In the genomic region with DNA sequence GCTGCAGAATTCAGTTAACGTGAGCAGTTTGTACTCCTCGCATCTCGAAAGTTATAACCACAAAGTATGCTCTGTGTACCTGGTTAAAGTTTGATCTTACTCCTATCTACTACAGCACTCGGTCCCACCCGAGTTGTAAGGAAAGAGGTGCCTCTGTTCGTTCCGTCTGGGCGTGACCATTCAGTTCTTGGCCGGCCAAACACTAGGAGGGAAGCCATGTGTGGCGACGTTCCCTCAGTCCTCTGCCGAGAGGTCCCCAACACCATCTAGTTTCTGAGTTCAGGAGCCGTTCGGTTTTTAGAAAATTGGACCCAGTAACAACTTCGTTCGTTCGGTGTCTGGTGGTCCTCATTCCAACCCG, we compare ENCODE assay signal across 8 mouse cellular contexts. TPM values are rescaled to one million over a fixed set of nuclear protein-coding genes. Genes with fewer than 3 reads are reported as not detected.
DNase-seq lines count a peak whose midpoint lies in the region; ATAC-seq and TF ChIP-seq lines count a peak whose summit lies in the region.

No protein-coding gene starts in this region.

- H3K4me3 ChIP-seq in forebrain, embryonic 12.5 days (replicated peaks): peak overlapping the region; percentile 95
- H3K4me3 ChIP-seq in limb, embryonic 14.5 days (replicated peaks; ENCODE audit: low read length): peak overlapping the region; percentile 99
- H3K4me3 ChIP-seq in small intestine, adult 2 months (ENCODE audit: low read depth, low read length): peak overlapping the region; percentile 99

- DNase-seq in spleen, adult 12 weeks (ENCODE audit: low spot score): peak; percentile 3
- no peak for DNase-seq in spleen, postnatal 14 days (ENCODE audit: low spot score in 2 of 2)
- no peak for DNase-seq in limb, embryonic 14.5 days (ENCODE audit: low spot score)
- no peak for DNase-seq in ovary, adult 18-20 months (ENCODE audit: low spot score)
- DNase-seq in layer of hippocampus, adult 8-10 months (ENCODE audit: low spot score in 2 of 2): no peak

- peaks cover 25% of the 10 kb centered on the region for H3K36me3 ChIP-seq in forebrain, embryonic 12.5 days (replicated peaks)
- peaks cover 29% of the 10 kb centered on the region for H3K36me3 ChIP-seq in limb, embryonic 14.5 days (ENCODE audit: control insufficient read depth, insufficient read depth, low read length)
- peaks cover 23% of the 10 kb centered on the region for H3K36me3 ChIP-seq in small intestine, adult 2 months (ENCODE audit: control insufficient read depth, insufficient read depth, low read length)

- TF ChIP-seq POLR2A in limb, embryonic 14.5 days (IDR thresholded peaks at IDR 0.05; ENCODE audit: borderline replicate concordance, extremely low read depth, insufficient read depth, insufficient read length): no peak
- TF ChIP-seq POLR2A in small intestine, adult 2 months (IDR thresholded peaks at IDR 0.05; ENCODE audit: low read depth, low read length): no peak

- H3K4me1 ChIP-seq in forebrain, embryonic 12.5 days: peaks cover 17% of the 10 kb centered on the region
- H3K4me1 ChIP-seq in limb, embryonic 14.5 days (ENCODE audit: control insufficient read depth, insufficient read depth, low read length): peaks cover 9% of the 10 kb centered on the region
- H3K4me1 ChIP-seq in small intestine, adult 2 months (ENCODE audit: control insufficient read depth, insufficient read depth, insufficient read length, low read length): no peaks in the 10 kb centered on the region; the same call in 1 of the 2 replicates

- peak overlapping the region; percentile 92 for H3K9ac ChIP-seq in forebrain, embryonic 12.5 days
- H3K9ac ChIP-seq in limb, embryonic 14.5 days (ENCODE audit: low read depth, low read length, severe bottlenecking): peak overlapping the region; percentile 96

- no peaks in the 10 kb centered on the region for H3K27me3 ChIP-seq in forebrain, embryonic 12.5 days
- H3K27me3 ChIP-seq in limb, embryonic 14.5 days (ENCODE audit: control insufficient read depth, insufficient read depth, low read length): no peaks in the 10 kb centered on the region
- no peaks in the 10 kb centered on the region for H3K27me3 ChIP-seq in small intestine, adult 2 months (ENCODE audit: control insufficient read depth, insufficient read depth, low read length)

- peak; percentile 25; the same call in 1 of the 2 replicates for ATAC-seq in forebrain, embryonic 12.5 days (ENCODE audit: low FRiP score)
- no peak for ATAC-seq in limb, embryonic 14.5 days (ENCODE audit: low FRiP score, low read depth)
- ATAC-seq in cerebellum, adult (ENCODE audit: insufficient number of reproducible peaks, low FRiP score, low TSS enrichment): no peak; the same call in 1 of the 2 replicates

- H3K9me3 ChIP-seq in forebrain, embryonic 12.5 days: no peaks in the 10 kb centered on the region
- H3K9me3 ChIP-seq in limb, embryonic 14.5 days (ENCODE audit: control insufficient read depth, low read length): no peaks in the 10 kb centered on the region

- WGBS in forebrain, embryonic 12.5 days: 42% methylated on average over 18 of the region's 18 CpGs
- WGBS in limb, embryonic 14.5 days: 45% methylated on average over 18 of the region's 18 CpGs
- 29% methylated on average over 18 of the region's 18 CpGs for WGBS in small intestine, adult 2 months

- peak overlapping the region; percentile 67 for H3K4me2 ChIP-seq in forebrain, embryonic 12.5 days
- peak overlapping the region; percentile 73 for H3K4me2 ChIP-seq in limb, embryonic 14.5 days (replicated peaks; ENCODE audit: low read depth, low read length, severe bottlenecking)

- no peak for TF ChIP-seq CTCF in small intestine, adult 2 months (IDR thresholded peaks at IDR 0.05; ENCODE audit: extremely low read depth, insufficient read length, insufficient replicate concordance, low read depth, low read length)

- peak overlapping the region; percentile 80 for H3K27ac ChIP-seq in forebrain, embryonic 12.5 days
- H3K27ac ChIP-seq in limb, embryonic 14.5 days (replicated peaks; ENCODE audit: low read depth, low read length): peak overlapping the region; percentile 71
- peak overlapping the region; percentile 85 for H3K27ac ChIP-seq in small intestine, adult 2 months (ENCODE audit: insufficient read depth, low read depth, low read length)

RNA-seq across cellular contexts. Expression of gene Supv3l1, which starts 0.7 kb away (rescaled TPM):
- polyA plus RNA-seq in forebrain, embryonic 12.5 days (2016; fragmentation: Nextera tagmentation; extraction: Ambion mirVana): 26.4 and 28.9 TPM in 2 replicates
- 28.7 and 30.8 TPM in 2 replicates for polyA plus RNA-seq in limb, embryonic 14.5 days (2012; rRNA removed)
- polyA plus RNA-seq in limb, embryonic 14.5 days (2014; fragmentation: Nextera tagmentation; extraction: Ambion mirVana): 24.2 and 25.5 TPM in 2 replicates
- polyA plus RNA-seq in small intestine, adult 2 months (2012; rRNA removed): 8.4 and 10.9 TPM in 2 replicates
- 10 to 100 TPM; 21.6 to 27.3 (median 26.8) TPM for total RNA-seq in layer of hippocampus, adult 8-10 months (2022)

RNA-seq across cellular contexts. Expression of gene 4930507D05Rik, which starts 1.0 kb away (rescaled TPM):
- 0.65 and 0.88 TPM in 2 replicates for polyA plus RNA-seq in forebrain, embryonic 12.5 days (2016; fragmentation: Nextera tagmentation; extraction: Ambion mirVana)
- polyA plus RNA-seq in limb, embryonic 14.5 days (2012; rRNA removed): 0.33 TPM in 2 replicates
- polyA plus RNA-seq in limb, embryonic 14.5 days (2014; fragmentation: Nextera tagmentation; extraction: Ambion mirVana): 0.29 and 0.39 TPM in 2 replicates
- 0.05 TPM in 1 of 2 replicates, not detected in the other for polyA plus RNA-seq in small intestine, adult 2 months (2012; rRNA removed)
- total RNA-seq in layer of hippocampus, adult 8-10 months (2022): 1 to 10 TPM in 3 of 4 experiments, under 1 TPM in 1; 0.92 to 1.2 (median 1.1) TPM

RNA-seq across cellular contexts. Expression of gene Hkdc1, which starts 28.0 kb away (rescaled TPM):
- 0.11 and 0.28 TPM in 2 replicates for polyA plus RNA-seq in forebrain, embryonic 12.5 days (2016; fragmentation: Nextera tagmentation; extraction: Ambion mirVana)
- polyA plus RNA-seq in limb, embryonic 14.5 days (2012; rRNA removed): 2.3 and 3.3 TPM in 2 replicates
- polyA plus RNA-seq in limb, embryonic 14.5 days (2014; fragmentation: Nextera tagmentation; extraction: Ambion mirVana): 1.1 and 2.4 TPM in 2 replicates
- polyA plus RNA-seq in small intestine, adult 2 months (2012; rRNA removed): 44.7 and 137 TPM in 2 replicates
- 1 to 10 TPM; 3.2 to 6.4 (median 5.2) TPM for total RNA-seq in layer of hippocampus, adult 8-10 months (2022)

RNA-seq across cellular contexts. Expression of gene Vps26a, which starts 36.3 kb away (rescaled TPM):
- 89.7 and 95.6 TPM in 2 replicates for polyA plus RNA-seq in forebrain, embryonic 12.5 days (2016; fragmentation: Nextera tagmentation; extraction: Ambion mirVana)
- 25.6 and 29.2 TPM in 2 replicates for polyA plus RNA-seq in limb, embryonic 14.5 days (2012; rRNA removed)
- polyA plus RNA-seq in limb, embryonic 14.5 days (2014; fragmentation: Nextera tagmentation; extraction: Ambion mirVana): 67.1 and 71.1 TPM in 2 replicates
- 1.3 and 3.2 TPM in 2 replicates for polyA plus RNA-seq in small intestine, adult 2 months (2012; rRNA removed)
- total RNA-seq in layer of hippocampus, adult 8-10 months (2022): 10 to 100 TPM; 45.6 to 52.7 (median 50.1) TPM

Comparison
In these comparisons a context has a peak if more than half of its experiments do, and no peak if none do; other contexts are left out.
1. RNA of gene Hkdc1, which starts 28.0 kb away (polyA plus RNA-seq): 44.7 to 137 TPM in small intestine, adult 2 months; 1.1 to 3.3 TPM in limb, embryonic 14.5 days and 0.11 to 0.28 TPM in forebrain, embryonic 12.5 days; every median in the first group is over 10 times any median in the second.
2. Peak in every context shown above with its lines, with median percentiles within 50 percentile points of each other: H3K27ac ChIP-seq and H3K4me3 ChIP-seq.